Mouse (Mus musculus) liver, embryonic 13.5 days (tissue): ENCODE measurements around the gene Map1s. TPM values are rescaled to one million over a fixed set of nuclear protein-coding genes. Genes with fewer than 3 reads are reported as not detected.

Experiments
- ATAC-seq: fragments of 200-750 bp; cut with Nextera tagmentation; 2 replicates; pipeline ENCODE4 v1.8.0; 2017; ENCODE audit warnings: low read depth, mild to moderate bottlenecking, moderate number of reproducible peaks, moderate library complexity
- DNase-seq: peaks from one replicate; pipeline ENCODE4 v3.0.0; 2022
- H3K27ac ChIP-seq: fragments of 300-500 bp; sonication (generic); 2 replicates; pipeline ENCODE4 v1.5.1; 2015; ENCODE audit warnings: moderate library complexity, mild to moderate bottlenecking, inconsistent platforms
- H3K27me3 ChIP-seq: fragments of 300-500 bp; sonication (generic); 2 replicates; pipeline ENCODE4 v1.6.1; 2015; ENCODE audit warnings: mild to moderate bottlenecking, inconsistent platforms
- H3K36me3 ChIP-seq: fragments of 300-500 bp; sonication (generic); 2 replicates; pipeline ENCODE4 v1.6.1; 2015; ENCODE audit warnings: mild to moderate bottlenecking, inconsistent platforms
- H3K4me1 ChIP-seq: fragments of 300-500 bp; sonication (generic); replicated peaks from 2 replicates; pipeline ENCODE4 v1.6.1; 2015; ENCODE audit warnings: inconsistent platforms
- H3K4me2 ChIP-seq: fragments of 300-500 bp; sonication (generic); 2 replicates; pipeline ENCODE4 v1.6.1; 2015; ENCODE audit warnings: inconsistent platforms, mild to moderate bottlenecking, moderate library complexity
- H3K4me3 ChIP-seq: fragments of 300-500 bp; sonication (generic); replicated peaks from 2 replicates; pipeline ENCODE4 v1.5.1; 2015; ENCODE audit warnings: mild to moderate bottlenecking, inconsistent platforms
- H3K9ac ChIP-seq: fragments of 300-500 bp; sonication (generic); 2 replicates; pipeline ENCODE4 v1.6.1; 2015; ENCODE audit warnings: mild to moderate bottlenecking, inconsistent platforms
- H3K9me3 ChIP-seq: fragments of 300-500 bp; sonication (generic); replicated peaks from 2 replicates; pipeline ENCODE4 v1.6.1; 2016; ENCODE audit warnings: inconsistent platforms
- WGBS: fragments of 180-500 bp; shearing (Covaris S2); methylation state at CpG from one replicate; pipeline ENCODE4 v1.1.7; 2015; ENCODE audit not compliant: insufficient replicate concordance; 5-methylcytosine and 5-hydroxymethylcytosine counted together
- polyA plus RNA-seq: library from polyadenylated mRNA; unstranded; fragments of >200 nt; fragmentation: Nextera tagmentation; extraction: Ambion mirVana; gene quantifications from 2 replicates; pipeline ENCODE4 v1.2.1, GENCODE M21; 2015

Gene Map1s
- polyA plus RNA-seq, 1 experiment from 2014 or later: 17.7 TPM

DNA sequence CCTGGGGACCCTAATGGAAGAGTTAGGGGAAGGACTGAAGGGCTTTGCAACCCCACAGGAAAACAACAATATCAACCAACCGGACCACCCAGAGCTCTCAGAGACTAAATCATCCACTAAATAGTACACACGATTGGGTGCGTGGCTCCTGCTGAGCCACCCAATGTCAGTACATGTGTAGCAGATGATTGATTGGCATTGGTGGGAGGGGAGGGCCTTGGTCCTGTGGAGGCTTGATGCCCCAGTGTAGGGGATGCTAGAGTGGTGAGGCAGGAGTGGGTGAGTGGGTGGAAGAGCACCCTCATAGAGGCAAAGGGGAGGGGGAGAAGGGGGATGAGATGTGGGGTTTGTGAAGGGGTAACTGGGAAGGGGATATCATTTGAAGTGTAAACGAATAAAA is 18.4 kb downstream of the Map1s start:
- Histone ChIP-seq H3K9me3 (no peaks in the 10 kb centered on the region), H3K9ac (no peak overlapping the region), H3K27ac (no peak overlapping the region), H3K36me3 (peaks cover 3% of the 10 kb centered on the region), H3K4me1 (peaks cover 2% of the 10 kb centered on the region; the same call in 1 of the 2 replicates), H3K4me3 (no peak overlapping the region), H3K4me2 (no peak overlapping the region), H3K27me3 (no peaks in the 10 kb centered on the region)
- ATAC-seq (no peak), DNase-seq (no peak)
- WGBS: 72% methylated on average over 4 of the region's 4 CpGs

DNA sequence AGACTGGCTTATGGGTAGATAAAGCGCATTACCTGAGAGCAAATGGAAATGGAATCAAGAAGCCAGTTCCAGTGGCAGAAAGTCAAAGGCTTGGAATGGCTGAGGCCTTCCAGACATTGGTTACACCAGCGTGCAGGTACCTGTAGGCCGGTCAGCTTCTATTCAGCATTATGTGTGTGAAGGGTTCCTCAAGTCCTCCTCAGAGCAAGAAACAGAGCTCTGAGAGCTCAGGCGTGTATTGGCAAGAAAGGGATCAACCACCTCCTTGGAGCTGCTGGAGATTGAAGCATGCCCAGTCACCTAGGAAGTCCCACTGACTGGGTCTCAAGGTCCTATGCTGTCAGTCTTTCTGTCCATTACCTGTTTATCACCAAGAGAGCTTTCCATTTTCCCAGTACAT is 20.0 kb downstream of the Map1s start:
- Histone ChIP-seq H3K9me3 (no peaks in the 10 kb centered on the region), H3K36me3 (no peaks in the 10 kb centered on the region), H3K27me3 (no peaks in the 10 kb centered on the region), H3K4me2 (no peak overlapping the region), H3K9ac (no peak overlapping the region), H3K27ac (no peak overlapping the region), H3K4me1 (peaks cover 2% of the 10 kb centered on the region; the same call in 1 of the 2 replicates), H3K4me3 (no peak overlapping the region)
- WGBS: 78% methylated on average over 4 of the region's 4 CpGs
- no peak for ATAC-seq
- no peak for DNase-seq

DNA sequence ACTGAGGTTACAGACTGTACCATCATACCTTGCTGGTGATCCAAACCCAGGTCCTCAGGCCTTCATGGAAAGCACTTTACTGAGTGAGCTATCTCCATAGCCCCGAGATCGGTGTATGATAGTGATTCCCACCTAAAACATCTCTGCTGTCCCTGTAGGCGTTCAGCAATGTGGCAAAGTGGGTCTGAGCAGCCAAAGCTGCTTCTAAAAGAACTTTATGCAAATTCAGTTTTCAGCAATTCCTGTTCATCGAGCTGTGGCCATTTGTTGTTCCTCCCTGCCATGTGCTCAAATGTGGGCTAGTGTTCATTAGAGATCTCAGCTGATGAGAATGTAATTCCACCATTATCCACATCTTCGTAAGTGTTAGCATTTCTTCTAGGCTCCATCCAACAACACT is 20.7 kb downstream of the Map1s start:
- Histone ChIP-seq H3K36me3 (no peaks in the 10 kb centered on the region), H3K27ac (no peak overlapping the region), H3K4me3 (no peak overlapping the region), H3K9ac (no peak overlapping the region), H3K27me3 (no peaks in the 10 kb centered on the region), H3K4me2 (no peak overlapping the region), H3K4me1 (peaks cover 2% of the 10 kb centered on the region; the same call in 1 of the 2 replicates), H3K9me3 (no peaks in the 10 kb centered on the region)
- no peak for DNase-seq
- ATAC-seq: no peak
- WGBS: 64% methylated on average over 5 of the region's 5 CpGs

DNA sequence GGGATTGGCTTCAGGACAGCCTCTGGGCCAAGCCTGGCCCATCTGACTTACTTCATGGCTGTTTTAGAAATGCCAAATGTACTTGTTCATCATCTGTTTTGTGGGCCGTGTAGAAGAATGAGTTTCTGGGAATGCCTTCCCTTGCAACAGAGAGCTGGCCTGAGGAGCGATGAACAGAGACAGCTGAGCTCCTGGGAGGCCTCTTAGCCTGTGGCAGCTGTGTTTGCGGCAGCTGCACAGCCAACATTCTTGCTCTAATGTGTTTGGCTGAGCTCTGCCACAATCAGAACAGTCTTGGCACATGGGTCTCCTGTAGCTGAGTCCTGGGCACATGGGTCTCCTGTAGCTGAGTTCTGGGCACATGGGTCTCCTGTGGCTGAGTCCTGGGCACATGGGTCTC is 22.4 kb downstream of the Map1s start:
- ATAC-seq (no peak), DNase-seq (no peak)
- Histone ChIP-seq H3K36me3 (no peaks in the 10 kb centered on the region), H3K4me2 (no peak overlapping the region), H3K27me3 (no peaks in the 10 kb centered on the region), H3K9ac (no peak overlapping the region), H3K4me1 (peaks cover 2% of the 10 kb centered on the region; the same call in 1 of the 2 replicates), H3K9me3 (no peaks in the 10 kb centered on the region), H3K4me3 (no peak overlapping the region), H3K27ac (no peak overlapping the region)
- WGBS: 74% methylated on average over 3 of the region's 3 CpGs

DNA sequence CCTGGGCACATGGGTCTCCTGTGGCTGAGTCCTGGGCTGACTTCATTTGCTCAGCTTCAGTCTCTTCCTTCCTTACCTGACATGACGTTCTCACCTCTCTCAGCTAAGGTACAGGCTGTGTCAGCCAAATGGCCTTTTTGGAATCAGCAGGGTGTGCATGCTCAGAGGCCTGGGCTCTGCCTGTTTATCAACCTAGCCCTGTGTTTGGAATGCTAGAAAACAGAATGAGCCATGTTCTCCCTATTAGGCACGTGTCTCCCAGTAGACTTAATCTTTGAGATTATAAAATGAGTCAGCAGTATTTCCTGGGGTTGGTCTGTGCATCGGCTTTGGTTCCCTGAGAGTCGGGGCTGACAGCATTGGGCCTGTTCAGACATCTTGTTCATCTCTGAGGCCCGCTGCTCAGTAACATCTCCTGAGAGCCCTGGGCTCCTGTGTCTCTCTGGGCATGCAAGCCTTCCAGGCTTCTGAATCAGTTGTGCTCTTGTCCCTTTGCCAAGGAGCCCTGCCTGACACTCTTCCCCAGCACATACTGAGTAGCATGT is 23.1 kb downstream of the Map1s start:
- Histone ChIP-seq H3K4me1 (peaks cover 2% of the 10 kb centered on the region; the same call in 1 of the 2 replicates), H3K36me3 (no peaks in the 10 kb centered on the region), H3K9me3 (no peaks in the 10 kb centered on the region), H3K9ac (no peak overlapping the region), H3K4me3 (no peak overlapping the region), H3K27ac (no peak overlapping the region), H3K4me2 (no peak overlapping the region), H3K27me3 (no peaks in the 10 kb centered on the region)
- WGBS: 35% methylated on average over 5 of the region's 5 CpGs
- DNase-seq (no peak), ATAC-seq (no peak)

DNA sequence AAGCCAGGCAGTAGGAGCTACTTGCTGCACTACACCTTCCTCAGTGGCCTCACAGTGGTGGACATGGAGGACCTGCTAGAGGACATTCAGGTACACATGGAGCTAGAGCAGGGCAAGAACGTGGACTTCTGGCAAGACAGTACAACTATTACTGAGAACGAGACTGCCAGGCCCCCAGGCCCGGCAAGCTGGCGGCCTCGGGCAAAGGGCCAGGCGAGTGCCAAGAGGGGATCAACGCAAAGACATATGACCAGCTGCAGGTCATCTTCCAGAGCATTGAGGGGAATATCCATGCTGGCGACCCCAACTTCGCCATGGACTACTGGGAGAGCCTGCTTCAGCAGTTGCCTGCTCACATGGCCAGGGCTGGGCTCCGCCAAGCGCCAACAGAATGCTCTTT is 26.0 kb downstream of the Map1s start:
- H3K27ac ChIP-seq: no peak overlapping the region
- no peaks in the 10 kb centered on the region for H3K9me3 ChIP-seq
- ATAC-seq (no peak), DNase-seq (no peak)
- 78% methylated on average over 11 of the region's 11 CpGs for WGBS
- H3K4me2 ChIP-seq: no peak overlapping the region
- H3K36me3 ChIP-seq: no peaks in the 10 kb centered on the region
- H3K27me3 ChIP-seq: no peaks in the 10 kb centered on the region
- no peak overlapping the region for H3K9ac ChIP-seq
- H3K4me1 ChIP-seq: peaks cover 2% of the 10 kb centered on the region; the same call in 1 of the 2 replicates
- H3K4me3 ChIP-seq: no peak overlapping the region

DNA sequence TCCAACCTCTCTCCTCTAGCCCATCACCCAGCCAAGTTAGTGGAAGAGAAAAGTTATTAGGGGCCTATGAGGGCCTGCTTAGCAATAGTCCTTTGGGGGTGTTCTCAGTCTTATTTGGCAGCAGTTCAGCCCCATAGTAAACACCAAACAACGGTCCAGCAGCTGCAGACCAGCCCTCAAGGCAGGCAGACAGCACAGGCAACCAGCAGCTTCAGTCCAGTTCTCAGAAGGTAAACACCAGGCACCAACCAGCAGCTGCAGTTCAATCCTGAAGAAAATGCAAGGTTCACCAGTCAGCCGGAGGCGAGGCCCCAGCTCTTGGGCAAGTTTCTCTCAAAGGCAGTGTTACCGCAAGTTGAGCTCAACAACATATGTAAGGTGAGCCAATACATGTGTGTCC is 27.3 kb downstream of the Map1s start:
- no peaks in the 10 kb centered on the region for H3K36me3 ChIP-seq
- H3K27me3 ChIP-seq: no peaks in the 10 kb centered on the region
- no peak overlapping the region for H3K9ac ChIP-seq
- no peak overlapping the region for H3K27ac ChIP-seq
- DNase-seq (no peak), ATAC-seq (no peak)
- no peak overlapping the region for H3K4me3 ChIP-seq
- H3K4me1 ChIP-seq: peaks cover 2% of the 10 kb centered on the region; the same call in 1 of the 2 replicates
- no peaks in the 10 kb centered on the region for H3K9me3 ChIP-seq
- WGBS: 74% methylated on average over 4 of the region's 4 CpGs
- no peak overlapping the region for H3K4me2 ChIP-seq

DNA sequence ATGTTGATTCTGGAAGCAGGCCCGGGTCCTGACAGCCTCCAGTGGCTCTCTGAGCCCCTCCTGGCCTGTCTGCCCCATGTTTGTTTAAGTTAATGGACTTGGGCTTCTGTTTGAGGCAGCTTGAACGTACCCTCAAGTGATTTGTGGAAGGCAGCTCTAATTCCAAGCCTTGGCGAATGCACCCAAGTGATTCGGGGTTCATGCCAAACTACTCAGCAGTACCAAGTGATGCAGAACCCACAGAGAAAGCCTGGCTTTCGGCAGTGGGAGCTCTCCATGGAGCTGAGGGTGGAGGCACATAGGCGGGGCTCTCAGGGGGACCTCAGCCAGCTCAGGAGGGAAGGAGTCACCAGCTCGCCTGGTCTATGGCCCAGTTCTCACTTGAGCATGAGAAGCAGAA is 29.1 kb downstream of the Map1s start:
- 44% methylated on average over 7 of the region's 7 CpGs for WGBS
- no peak for DNase-seq
- Histone ChIP-seq H3K36me3 (no peaks in the 10 kb centered on the region), H3K4me3 (no peak overlapping the region), H3K27me3 (no peaks in the 10 kb centered on the region), H3K4me1 (no peaks in the 10 kb centered on the region), H3K27ac (no peak overlapping the region), H3K4me2 (no peak overlapping the region), H3K9ac (no peak overlapping the region), H3K9me3 (no peaks in the 10 kb centered on the region)
- no peak for ATAC-seq

DNA sequence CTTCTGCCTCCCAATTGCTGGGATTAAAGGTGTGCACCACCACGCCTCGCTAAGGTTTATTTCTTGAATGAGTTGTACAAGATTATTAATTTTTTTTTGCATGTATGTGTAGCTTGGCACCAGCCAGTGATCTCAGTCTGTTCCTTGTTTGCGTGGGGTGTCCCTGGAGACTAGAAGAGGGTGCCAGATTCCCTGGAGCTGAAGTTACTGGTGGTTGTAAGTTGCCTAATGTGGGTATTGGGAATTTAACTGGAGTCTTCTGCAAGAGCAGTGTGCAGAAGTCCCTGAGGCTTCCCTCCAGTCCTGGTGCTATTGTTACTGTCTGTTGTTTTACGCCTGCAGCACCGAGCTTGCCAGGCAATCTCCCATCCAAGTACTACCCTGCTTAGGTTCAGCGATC is 31.5 kb downstream of the Map1s start:
- Histone ChIP-seq H3K27me3 (no peaks in the 10 kb centered on the region), H3K4me3 (no peak overlapping the region), H3K4me1 (no peaks in the 10 kb centered on the region), H3K36me3 (no peaks in the 10 kb centered on the region), H3K4me2 (no peak overlapping the region), H3K9me3 (no peaks in the 10 kb centered on the region), H3K27ac (no peak overlapping the region), H3K9ac (no peak overlapping the region)
- no peak for DNase-seq
- 64% methylated on average over 6 of the region's 6 CpGs for WGBS
- no peak for ATAC-seq

DNA sequence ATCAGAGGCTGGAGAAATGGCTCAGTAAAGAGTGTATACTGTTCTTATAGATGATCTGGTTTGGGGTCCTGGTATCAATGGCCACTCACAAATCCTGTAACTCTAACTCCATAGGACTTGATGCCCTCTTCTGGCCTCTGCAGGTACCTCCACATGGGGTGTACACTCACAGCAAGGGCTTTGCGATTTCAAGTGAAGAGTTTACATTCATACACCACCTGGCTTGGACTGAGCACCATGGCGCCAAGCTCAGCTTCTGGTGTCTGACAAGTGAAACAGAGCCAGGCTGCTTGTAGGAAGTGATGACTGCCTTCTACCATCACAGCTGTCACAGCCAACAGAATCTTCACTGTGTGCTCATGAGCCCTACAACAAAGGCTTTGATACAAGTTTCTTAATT is 35.7 kb downstream of the Map1s start:
- H3K27ac ChIP-seq: no peak overlapping the region
- no peak for DNase-seq
- ATAC-seq: no peak

DNA sequence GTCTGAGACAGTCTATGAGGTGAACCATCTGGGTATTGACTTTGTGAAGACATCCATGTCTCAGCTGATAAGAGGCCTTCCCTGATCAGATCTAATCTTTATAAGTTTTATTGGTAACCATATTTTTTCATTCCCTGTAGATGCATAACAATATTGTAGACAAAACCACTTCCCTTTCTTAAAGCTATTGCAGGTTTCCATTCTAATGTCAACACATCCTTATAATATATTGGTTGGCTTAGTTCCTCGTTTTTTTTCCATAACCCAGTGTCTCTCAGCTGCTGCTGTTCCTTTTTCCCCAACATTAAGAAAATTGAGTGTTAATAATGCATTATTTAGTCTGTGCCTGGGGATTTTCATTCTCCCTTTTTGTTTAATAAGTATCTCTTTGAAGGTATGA is 37.5 kb downstream of the Map1s start:
- 23% methylated on average over 1 of the region's 1 CpGs for WGBS
- H3K9ac ChIP-seq: no peak overlapping the region
- H3K4me1 ChIP-seq: no peaks in the 10 kb centered on the region
- H3K36me3 ChIP-seq: no peaks in the 10 kb centered on the region
- H3K27ac ChIP-seq: no peak overlapping the region
- H3K27me3 ChIP-seq: no peaks in the 10 kb centered on the region
- H3K4me2 ChIP-seq: no peak overlapping the region
- ATAC-seq (no peak), DNase-seq (no peak)
- no peak overlapping the region for H3K4me3 ChIP-seq
- no peaks in the 10 kb centered on the region for H3K9me3 ChIP-seq

More for the DNA sequence above, 35.7 kb downstream of the Map1s start:
- 57% methylated on average over 2 of the region's 2 CpGs for WGBS
- Histone ChIP-seq H3K36me3 (no peaks in the 10 kb centered on the region), H3K9me3 (no peaks in the 10 kb centered on the region), H3K9ac (no peak overlapping the region), H3K4me3 (no peak overlapping the region), H3K27me3 (no peaks in the 10 kb centered on the region), H3K4me2 (no peak overlapping the region), H3K4me1 (no peaks in the 10 kb centered on the region)

DNA sequence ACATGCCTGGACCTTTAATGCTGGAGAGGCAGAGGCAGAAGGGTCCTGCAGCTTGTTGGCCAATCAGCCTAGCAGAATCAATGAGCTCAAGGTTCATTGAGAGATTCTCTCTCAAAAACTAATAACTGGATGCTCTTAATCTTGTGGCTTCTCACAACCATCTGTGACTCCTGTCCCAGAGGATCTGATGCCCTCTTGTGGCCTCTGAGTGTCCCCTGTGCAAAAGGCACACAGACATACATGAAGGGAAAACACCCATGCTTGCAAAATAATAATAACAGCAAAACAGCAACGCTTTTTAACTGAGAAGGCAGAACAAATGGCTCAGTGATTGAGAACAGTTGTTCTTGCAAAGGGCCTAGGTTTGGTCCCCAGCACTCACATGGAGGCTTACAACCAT is 44.1 kb downstream of the Map1s start:
- Histone ChIP-seq H3K36me3 (no peaks in the 10 kb centered on the region), H3K4me3 (no peak overlapping the region), H3K4me1 (no peaks in the 10 kb centered on the region), H3K27ac (no peak overlapping the region), H3K27me3 (no peaks in the 10 kb centered on the region), H3K4me2 (no peak overlapping the region), H3K9ac (no peak overlapping the region), H3K9me3 (no peaks in the 10 kb centered on the region)
- ATAC-seq (no peak), DNase-seq (no peak)
- WGBS: 31% methylated on average over 1 of the region's 1 CpGs
